Mouse (Mus musculus) activated CD4-positive, CD25-positive, alpha-beta regulatory T cell (primary cell): ENCODE data around the gene Olfr790. TPM values are rescaled to one million over a fixed set of nuclear protein-coding genes. Genes with fewer than 3 reads are reported as not detected.

Experiments used
- polyA plus RNA-seq, 2 experiments: library from polyadenylated mRNA; unstranded; fragments of 100-300 nt; shearing (Covaris generic); gene quantifications; one replicate each; pipeline ENCODE4 v1.2.1; 2017

Gene Olfr790
- not detected for polyA plus RNA-seq

DNA sequence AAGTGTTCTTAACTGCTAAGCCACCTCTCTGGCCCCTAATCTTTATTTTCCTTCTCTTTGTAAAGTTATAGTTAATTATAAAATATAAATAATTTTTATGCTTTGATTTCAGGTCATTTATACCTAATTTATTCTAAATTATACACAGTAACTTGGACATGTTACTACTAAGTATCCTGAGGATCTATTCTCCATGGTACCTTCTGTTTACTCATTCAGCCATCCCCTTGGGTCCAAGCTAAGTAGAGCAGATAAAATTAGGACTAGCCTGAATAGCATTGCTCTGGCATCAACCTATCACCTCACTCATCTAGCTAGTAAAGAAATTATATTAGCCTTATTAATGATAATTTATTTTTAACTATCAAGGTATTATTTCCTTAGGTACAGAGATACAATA lies at the start of gene Olfr790:
TSS of gene Olfr790 (plus strand) at position 301 of the 400 bp plus-strand sequence.

DNA sequence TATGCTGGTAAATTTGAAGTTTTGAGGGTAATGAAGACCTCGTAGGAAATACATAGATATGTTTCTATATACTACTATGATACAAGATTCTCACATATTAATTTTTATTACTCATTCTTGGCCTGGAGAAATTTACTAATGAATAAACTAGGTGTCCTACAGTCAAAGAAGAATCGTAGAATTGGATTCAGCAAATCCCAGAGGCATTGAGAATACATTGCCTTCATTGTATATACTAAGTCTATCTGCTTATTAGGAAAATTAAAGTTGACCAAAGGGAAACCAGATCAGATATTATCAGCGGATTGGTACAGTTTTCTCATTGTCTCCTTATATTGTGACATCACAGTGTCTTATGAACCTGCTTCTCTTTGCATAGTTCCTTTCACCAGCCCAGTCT lies 36.7 kb upstream of the Olfr790 start, which contains the start of gene Olfr787:
TSS of gene Olfr787 (plus strand) at position 301 of the 400 bp plus-strand sequence.

DNA sequence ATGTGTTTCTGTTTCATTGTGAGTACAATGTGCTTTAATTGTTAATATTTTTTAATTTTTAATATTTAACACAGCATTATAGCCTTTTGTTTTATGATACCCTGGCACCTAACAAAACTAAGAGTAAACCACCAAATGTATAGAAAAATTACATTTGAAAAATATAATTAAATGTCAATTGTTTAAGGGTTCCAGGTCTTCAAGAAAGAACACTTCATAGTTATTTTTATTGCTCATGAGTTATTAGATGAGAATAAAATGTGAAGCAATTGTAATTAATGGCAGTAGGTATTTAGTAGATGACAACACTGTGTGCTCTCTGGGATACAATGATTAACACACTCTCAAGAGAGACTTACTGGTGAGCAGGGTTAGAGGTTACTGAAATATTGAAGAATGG lies 27.6 kb upstream of the Olfr790 start, which contains the start of gene Olfr788:
TSS of gene Olfr788 (plus strand) at position 301 of the 400 bp plus-strand sequence.

DNA sequence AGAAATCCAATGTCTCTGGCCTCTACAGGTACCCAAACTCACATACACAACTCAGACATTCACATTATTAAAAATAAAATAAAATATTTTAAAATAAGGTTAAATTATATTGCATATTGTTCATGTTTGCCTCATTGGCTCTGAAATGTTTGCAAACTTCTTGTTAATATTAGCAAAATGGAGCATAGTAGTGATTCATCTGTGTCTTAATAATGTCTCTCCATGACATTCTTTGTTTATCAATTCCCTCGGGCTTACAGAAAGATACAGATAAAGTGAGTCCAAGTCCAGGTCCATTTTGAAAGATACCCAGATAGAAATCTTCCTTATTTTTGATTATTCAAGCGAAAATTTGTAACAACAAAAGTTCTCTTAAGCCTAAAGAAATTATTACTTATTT lies 13.8 kb upstream of the Olfr790 start, which contains the start of gene Olfr789:
TSS of gene Olfr789 (plus strand) at position 301 of the 400 bp plus-strand sequence.

DNA sequence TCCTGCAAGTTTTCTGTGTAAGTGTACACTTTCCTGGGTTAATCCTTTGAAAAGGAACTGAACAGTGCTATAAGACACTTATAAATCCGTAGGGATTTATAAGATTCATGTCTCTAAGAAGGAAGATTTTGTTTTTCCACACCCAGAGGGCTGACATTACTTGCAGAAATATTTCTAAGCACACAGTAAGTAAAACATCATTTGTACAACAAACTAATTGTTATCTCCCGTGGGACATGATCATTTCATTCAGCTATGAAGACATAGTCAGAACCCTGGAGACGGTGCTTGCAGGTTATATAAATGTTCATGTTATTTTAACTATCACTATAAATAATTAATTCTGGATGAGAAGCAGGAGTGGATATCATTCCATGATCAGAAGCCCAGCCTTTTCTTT lies 23.2 kb downstream of the Olfr790 start, which contains the start of gene Olfr791:
TSS of gene Olfr791 (plus strand) at position 301 of the 400 bp plus-strand sequence.

DNA sequence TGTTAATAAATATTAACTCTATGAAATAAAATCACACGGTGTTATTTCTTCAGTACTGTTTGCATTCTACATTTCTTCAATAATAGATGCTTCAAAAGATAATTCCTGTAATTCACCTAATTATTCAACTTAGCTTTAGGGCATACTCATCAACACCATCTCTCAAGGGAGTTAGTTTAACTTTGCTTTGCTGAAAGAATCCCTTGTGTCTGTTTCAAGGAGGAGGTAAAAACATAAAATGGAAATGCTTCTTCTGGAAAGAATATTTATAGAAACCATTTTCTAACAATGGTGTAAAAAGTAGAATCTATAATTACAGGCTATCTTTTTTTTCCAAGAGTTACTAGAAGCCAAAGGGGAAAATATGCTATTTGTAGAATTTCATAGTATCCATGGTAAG lies 40.6 kb downstream of the Olfr790 start, which contains the start of gene Olfr792:
TSS of gene Olfr792 (plus strand) at position 301 of the 400 bp plus-strand sequence.

Other genes starting within 250 kb of the Olfr790 start
- gene Olfr776, start 239.4 kb upstream of the Olfr790 start, polyA plus RNA-seq = not detected
- not detected for gene Olfr777, start 227.0 kb upstream of the Olfr790 start, polyA plus RNA-seq
- under 1 TPM in 1 of 2 experiments, not detected in 1; 0.09 TPM for gene Olfr780, start 180.4 kb upstream of the Olfr790 start, polyA plus RNA-seq
- not detected for gene Olfr781, start 169.6 kb upstream of the Olfr790 start, polyA plus RNA-seq
- not detected for gene Olfr782, start 149.6 kb upstream of the Olfr790 start, polyA plus RNA-seq
- gene Olfr784, start 114.4 kb upstream of the Olfr790 start, polyA plus RNA-seq = not detected
- not detected for gene Olfr785, start 93.1 kb upstream of the Olfr790 start, polyA plus RNA-seq
- gene Olfr786, start 71.2 kb upstream of the Olfr790 start, polyA plus RNA-seq = not detected
- gene Olfr787, start 36.6 kb upstream of the Olfr790 start, polyA plus RNA-seq = under 1 TPM in 1 of 2 experiments, not detected in 1; 0.23 TPM
- gene Olfr788, start 27.5 kb upstream of the Olfr790 start, polyA plus RNA-seq = under 1 TPM in 1 of 2 experiments, not detected in 1; 0.12 TPM
- gene Olfr789, start 13.7 kb upstream of the Olfr790 start, polyA plus RNA-seq = not detected
- gene Olfr791, start 23.3 kb downstream of the Olfr790 start, polyA plus RNA-seq = not detected
- under 1 TPM in 1 of 2 experiments, not detected in 1; 0.15 TPM for gene Olfr792, start 40.7 kb downstream of the Olfr790 start, polyA plus RNA-seq
- not detected for gene Olfr794, start 69.2 kb downstream of the Olfr790 start, polyA plus RNA-seq
- gene Olfr796, start 114.1 kb downstream of the Olfr790 start, polyA plus RNA-seq = under 1 TPM in 1 of 2 experiments, not detected in 1; 0.07 TPM
- not detected for gene Olfr798, start 129.4 kb downstream of the Olfr790 start, polyA plus RNA-seq
- under 1 TPM in 1 of 2 experiments, not detected in 1; 0.18 TPM for gene Olfr799, start 139.0 kb downstream of the Olfr790 start, polyA plus RNA-seq
- not detected for gene Olfr800, start 159.2 kb downstream of the Olfr790 start, polyA plus RNA-seq
- gene Olfr801, start 175.4 kb downstream of the Olfr790 start, polyA plus RNA-seq = under 1 TPM in 1 of 2 experiments, not detected in 1; 0.30 TPM
- not detected for gene Olfr802, start 189.7 kb downstream of the Olfr790 start, polyA plus RNA-seq
- not detected for gene Olfr803, start 195.8 kb downstream of the Olfr790 start, polyA plus RNA-seq
- gene Olfr804, start 204.7 kb downstream of the Olfr790 start, polyA plus RNA-seq = not detected
- not detected for gene Olfr805, start 230.9 kb downstream of the Olfr790 start, polyA plus RNA-seq
- gene Olfr806, start 243.4 kb downstream of the Olfr790 start, polyA plus RNA-seq = not detected